Mouse (Mus musculus): ENCODE measurements around the gene Zfp324. TPM values are rescaled to one million over a fixed set of nuclear protein-coding genes. Genes with fewer than 3 reads are reported as not detected.
A peak's percentile ranks its signal among the peaks of the same experiment; 100 is the strongest.

Zfp324 gene
- polyA plus RNA-seq, 1 experiment from 2014 or later, result 13.6 TPM

DNA sequence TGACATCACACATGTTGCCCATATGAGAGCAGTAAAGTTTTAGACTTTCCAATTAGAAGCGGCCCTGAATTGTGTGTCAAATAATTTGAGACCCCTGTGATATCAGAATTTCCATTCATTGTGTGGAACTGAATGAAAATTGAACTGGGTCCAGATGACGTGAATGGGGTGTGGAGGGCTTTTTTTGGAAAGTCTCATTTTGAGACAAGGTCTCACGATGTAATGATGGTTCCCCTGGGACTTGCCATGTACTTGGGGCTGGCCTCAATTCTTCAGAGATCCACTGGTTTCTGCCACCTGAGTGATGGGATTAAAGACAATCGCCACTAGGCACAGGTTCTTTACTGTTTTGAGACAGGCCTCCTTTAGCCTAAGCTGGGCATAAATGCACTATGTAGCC lies 25.0 kb upstream of the Zfp324 start:
- 75% methylated on average over 4 of the region's 4 CpGs for WGBS
- Histone ChIP-seq H3K27me3 (no peaks in the 10 kb centered on the region), H3K4me1 (no peaks in the 10 kb centered on the region), H3K4me3 (no peak overlapping the region), H3K9me3 (no peaks in the 10 kb centered on the region), H3K27ac (no peak overlapping the region), H3K36me3 (no peaks in the 10 kb centered on the region), H3K4me2 (replicated peaks) (no peak overlapping the region), H3K9ac (no peak overlapping the region)
- ATAC-seq (ENCODE audit: low FRiP score, low read depth), result no peak

DNA sequence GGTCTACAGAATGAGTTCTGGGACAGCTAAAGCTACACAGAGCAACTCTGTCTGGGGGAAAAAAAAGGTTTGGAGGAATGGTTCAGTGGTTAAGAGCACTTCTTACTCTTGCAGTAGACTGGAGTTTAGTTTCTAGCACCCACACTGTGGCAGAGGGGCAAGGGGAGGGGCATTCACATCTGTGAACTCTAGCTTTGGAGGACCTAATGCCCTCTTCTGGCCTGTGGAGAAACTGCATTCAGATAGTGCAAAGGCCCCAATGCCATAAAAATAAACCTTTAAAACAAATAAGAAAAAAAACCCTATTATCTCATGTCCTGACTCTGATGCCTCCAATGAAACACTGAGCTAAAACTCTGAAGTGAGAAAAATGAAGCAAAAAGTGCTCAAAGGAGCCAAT lies 22.1 kb upstream of the Zfp324 start:
- Histone ChIP-seq H3K9ac (no peak overlapping the region), H3K27ac (no peak overlapping the region), H3K27me3 (no peaks in the 10 kb centered on the region), H3K4me1 (no peaks in the 10 kb centered on the region), H3K9me3 (no peaks in the 10 kb centered on the region), H3K36me3 (no peaks in the 10 kb centered on the region), H3K4me3 (no peak overlapping the region), H3K4me2 (replicated peaks) (no peak overlapping the region)
- no peak for ATAC-seq (ENCODE audit: low FRiP score, low read depth)

DNA sequence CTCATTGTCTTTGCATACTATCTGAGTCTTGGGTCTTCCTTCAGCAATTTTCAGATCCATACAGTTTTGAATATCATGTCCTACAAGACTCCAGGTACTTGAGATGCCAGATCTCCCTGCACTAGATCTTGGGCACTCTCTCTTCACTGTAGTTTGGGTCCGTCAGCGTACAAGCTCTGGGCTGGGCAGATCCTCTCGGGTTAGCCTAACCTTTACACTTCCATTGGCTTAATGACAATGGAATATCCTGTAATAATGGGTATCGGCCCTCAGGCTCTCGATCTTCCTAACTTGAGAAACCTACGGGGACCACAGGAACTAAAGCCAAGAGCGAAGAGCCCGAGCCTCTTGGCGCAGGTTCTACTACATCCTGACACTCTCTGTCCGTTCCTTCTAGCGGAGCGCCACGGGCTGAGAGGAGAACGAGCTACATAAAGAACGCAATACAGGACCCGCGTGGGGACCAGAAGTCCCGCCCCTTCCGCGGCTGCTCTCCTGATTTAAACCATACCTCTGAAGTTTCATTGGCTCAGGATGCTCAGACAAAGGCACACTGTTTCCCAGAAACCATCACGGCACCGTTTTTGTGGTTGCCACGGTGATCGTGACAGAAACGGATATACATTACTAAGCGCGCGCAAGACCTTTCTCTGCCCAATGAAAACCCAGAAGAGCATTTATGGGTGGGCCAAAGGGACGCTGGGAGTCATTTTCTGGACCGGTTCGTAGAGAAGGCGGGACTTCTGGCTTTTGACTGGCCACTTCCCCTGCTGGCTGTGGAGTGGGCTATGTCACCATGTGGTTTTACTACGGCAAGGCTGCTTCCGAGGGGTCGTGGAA lies 16.4 kb upstream of the Zfp324 start:
- H3K9ac ChIP-seq, result peak overlapping the region; percentile 70
- no peaks in the 10 kb centered on the region for H3K9me3 ChIP-seq
- WGBS, result 7% methylated on average over 35 of the region's 35 CpGs
- H3K36me3 ChIP-seq, result no peaks in the 10 kb centered on the region
- no peaks in the 10 kb centered on the region for H3K27me3 ChIP-seq
- H3K4me1 ChIP-seq, result peaks cover 13% of the 10 kb centered on the region
- ATAC-seq (ENCODE audit: low FRiP score, low read depth), result peak; percentile 97
- peak overlapping the region; percentile 86 for H3K27ac ChIP-seq
- H3K4me2 ChIP-seq (replicated peaks), result peak overlapping the region; percentile 75
- peak overlapping the region; percentile 52 for H3K4me3 ChIP-seq

DNA sequence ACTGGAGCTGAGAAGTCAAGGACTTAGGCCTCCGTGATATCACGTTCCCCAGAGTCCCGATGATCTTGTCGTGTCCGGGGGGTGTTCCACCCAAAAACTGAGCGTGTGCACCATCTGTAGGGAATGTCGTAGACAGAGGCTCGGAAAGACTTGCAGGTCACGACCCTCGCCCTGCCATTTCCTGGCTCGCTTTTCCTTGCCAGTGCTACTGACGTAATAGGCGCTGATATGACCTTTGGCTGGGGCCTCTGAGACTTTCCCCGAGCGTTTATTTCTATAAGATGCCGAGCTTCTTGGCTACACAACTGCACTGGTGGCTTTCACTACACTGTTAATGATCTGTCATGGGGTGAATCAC lies 15.8 kb upstream of the Zfp324 start:
- Histone ChIP-seq H3K27ac (peak overlapping the region; percentile 72; the same call in 1 of the 2 replicates), H3K4me3 (peak overlapping the region; percentile 52), H3K27me3 (no peaks in the 10 kb centered on the region), H3K4me2 (replicated peaks) (peak overlapping the region; percentile 75), H3K36me3 (no peaks in the 10 kb centered on the region), H3K9me3 (no peaks in the 10 kb centered on the region), H3K9ac (peak overlapping the region; percentile 68), H3K4me1 (peaks cover 13% of the 10 kb centered on the region)
- 5% methylated on average over 16 of the region's 16 CpGs for WGBS
- ATAC-seq (ENCODE audit: low FRiP score, low read depth), result no peak

DNA sequence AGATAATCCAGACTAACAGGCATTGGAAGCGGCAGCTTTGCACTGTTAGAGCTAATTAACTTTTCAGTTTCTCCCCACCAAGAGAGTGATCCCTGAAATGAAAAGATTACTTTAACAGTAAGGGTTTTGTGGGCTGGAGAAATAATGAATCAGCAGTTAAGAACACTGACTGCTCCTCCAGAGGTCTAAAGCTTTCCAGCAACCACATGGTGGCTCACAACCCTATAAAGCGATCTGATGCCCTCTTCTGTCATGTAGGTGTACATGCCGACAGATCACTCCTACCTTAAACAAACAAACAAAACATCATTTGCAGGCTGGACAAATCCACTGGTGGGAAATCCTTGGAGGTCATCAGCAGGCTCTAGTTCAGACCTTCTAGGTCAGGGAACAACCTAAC lies 10.7 kb upstream of the Zfp324 start:
- Histone ChIP-seq H3K4me3 (no peak overlapping the region), H3K36me3 (no peaks in the 10 kb centered on the region), H3K4me2 (replicated peaks) (no peak overlapping the region), H3K27me3 (no peaks in the 10 kb centered on the region), H3K9me3 (no peaks in the 10 kb centered on the region), H3K27ac (no peak overlapping the region), H3K9ac (no peak overlapping the region), H3K4me1 (peaks cover 7% of the 10 kb centered on the region)
- 44% methylated on average over 3 of the region's 3 CpGs for WGBS
- ATAC-seq (ENCODE audit: low FRiP score, low read depth), result no peak

DNA sequence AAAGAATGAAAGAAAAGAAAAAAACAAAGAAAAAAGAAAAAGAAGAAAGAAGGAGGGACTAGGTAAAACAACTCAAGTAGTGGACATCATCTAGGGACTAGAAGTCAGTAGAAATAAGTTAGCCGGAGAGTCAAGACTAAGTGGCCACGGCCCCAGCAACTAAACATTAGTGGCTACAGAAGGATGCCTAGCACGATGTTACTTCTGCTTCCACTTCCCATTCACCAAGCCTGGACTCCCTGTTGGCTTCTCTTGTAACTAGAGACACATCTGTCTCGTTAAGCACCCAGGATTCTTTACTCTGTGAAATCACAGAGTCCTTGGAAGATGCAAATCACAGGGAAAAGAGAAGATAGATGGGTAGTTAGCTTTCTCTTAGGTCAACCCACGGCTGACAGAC lies 8.1 kb upstream of the Zfp324 start:
- no peak for ATAC-seq (ENCODE audit: low FRiP score, low read depth)
- Histone ChIP-seq H3K27ac (no peak overlapping the region), H3K27me3 (no peaks in the 10 kb centered on the region)

DNA sequence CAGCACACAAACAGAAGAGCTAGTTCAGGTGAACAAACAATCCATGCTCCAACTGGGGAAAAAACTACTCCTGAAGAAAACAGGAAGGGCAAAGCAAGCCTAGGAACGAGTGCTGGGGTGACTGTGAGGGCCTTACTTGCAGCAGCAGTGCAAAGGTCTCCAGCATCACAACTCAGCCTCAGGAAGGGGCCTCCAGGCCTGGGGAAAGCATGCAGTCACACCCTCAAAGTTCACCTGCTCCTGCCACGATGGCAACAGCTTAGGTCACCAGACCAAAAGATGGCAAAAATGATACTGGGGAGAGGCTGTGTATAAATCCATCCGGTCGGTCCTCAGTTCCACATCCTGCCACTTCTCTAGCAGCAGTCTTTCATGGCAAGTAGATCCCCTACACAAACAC lies 6.7 kb upstream of the Zfp324 start:
- WGBS, result 70% methylated on average over 4 of the region's 4 CpGs
- H3K27ac ChIP-seq, result no peak overlapping the region
- no peaks in the 10 kb centered on the region for H3K36me3 ChIP-seq
- no peaks in the 10 kb centered on the region for H3K27me3 ChIP-seq
- no peak for ATAC-seq (ENCODE audit: low FRiP score, low read depth)
- H3K9ac ChIP-seq, result no peak overlapping the region
- no peaks in the 10 kb centered on the region for H3K9me3 ChIP-seq
- no peak overlapping the region for H3K4me2 ChIP-seq (replicated peaks)
- peaks cover 7% of the 10 kb centered on the region; the same call in 1 of the 2 replicates for H3K4me1 ChIP-seq
- no peak overlapping the region for H3K4me3 ChIP-seq

More for the DNA sequence above, 8.1 kb upstream of the Zfp324 start:
- Histone ChIP-seq H3K4me2 (replicated peaks) (no peak overlapping the region), H3K9ac (no peak overlapping the region), H3K4me1 (peaks cover 7% of the 10 kb centered on the region; the same call in 1 of the 2 replicates), H3K4me3 (no peak overlapping the region), H3K9me3 (no peaks in the 10 kb centered on the region), H3K36me3 (no peaks in the 10 kb centered on the region)
- 69% methylated on average over 5 of the region's 5 CpGs for WGBS

DNA sequence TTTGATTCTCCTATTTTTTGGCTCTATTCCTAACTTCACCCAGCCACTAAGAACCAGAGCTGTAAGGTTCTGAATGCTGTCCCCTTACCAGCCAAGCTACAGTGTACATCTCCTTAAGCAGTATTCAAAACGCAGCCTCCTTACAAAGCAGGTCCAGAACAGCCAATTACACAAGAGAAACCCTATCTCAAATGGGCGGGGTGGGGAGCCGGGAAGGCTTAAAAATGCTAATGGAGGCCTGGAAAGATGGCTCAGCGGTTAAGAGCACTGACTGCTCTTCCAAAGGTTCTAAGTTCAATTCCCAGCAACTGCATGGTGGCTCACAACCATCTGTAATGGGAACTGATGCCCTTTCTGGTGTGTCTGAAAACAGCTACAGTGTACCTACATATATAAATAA lies 5.9 kb upstream of the Zfp324 start:
- H3K4me3 ChIP-seq, result no peak overlapping the region
- no peak overlapping the region for H3K4me2 ChIP-seq (replicated peaks)
- no peaks in the 10 kb centered on the region for H3K36me3 ChIP-seq
- no peaks in the 10 kb centered on the region for H3K27me3 ChIP-seq
- H3K27ac ChIP-seq, result no peak overlapping the region
- H3K9ac ChIP-seq, result no peak overlapping the region
- H3K9me3 ChIP-seq, result no peaks in the 10 kb centered on the region
- peaks cover 7% of the 10 kb centered on the region for H3K4me1 ChIP-seq
- WGBS, result 20% methylated on average over 4 of the region's 4 CpGs
- ATAC-seq (ENCODE audit: low FRiP score, low read depth), result no peak

DNA sequence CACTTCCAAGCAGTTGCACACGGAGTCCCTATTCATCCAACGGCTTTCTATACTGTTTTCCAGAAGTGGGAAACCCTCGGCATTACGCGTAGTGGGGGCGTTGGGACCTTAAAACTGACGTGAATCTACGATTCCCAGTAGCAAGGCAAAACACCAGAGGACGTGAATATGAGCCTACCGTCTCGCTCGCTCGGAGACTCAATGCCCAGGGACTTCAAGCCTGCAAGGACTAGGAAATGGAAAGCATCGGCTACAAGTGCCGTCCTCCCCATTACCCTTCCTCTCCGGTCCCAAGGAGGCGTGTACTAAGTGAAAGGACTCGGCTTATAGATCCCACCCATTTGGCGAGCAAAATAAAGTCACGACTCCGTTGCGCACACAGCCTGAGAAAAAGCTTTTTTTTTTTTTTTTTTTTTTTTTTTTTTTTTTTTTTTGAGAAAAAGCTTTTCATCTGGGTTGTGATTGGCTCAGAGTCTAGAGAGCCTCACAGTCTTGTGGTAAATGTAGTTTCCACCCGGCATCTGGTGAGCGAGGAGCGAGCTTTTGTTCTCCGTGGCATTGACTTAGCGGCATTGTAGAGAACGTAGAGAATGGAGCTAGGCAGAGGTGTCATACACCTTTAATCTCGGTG lies 4.0 kb upstream of the Zfp324 start:
- Histone ChIP-seq H3K4me1 (peaks cover 14% of the 10 kb centered on the region), H3K4me2 (replicated peaks) (peak overlapping the region; percentile 68), H3K9ac (peak overlapping the region; percentile 73), H3K27me3 (no peaks in the 10 kb centered on the region), H3K27ac (peak overlapping the region; percentile 92), H3K4me3 (peak overlapping the region; percentile 56), H3K9me3 (no peaks in the 10 kb centered on the region), H3K36me3 (no peaks in the 10 kb centered on the region)
- WGBS, result 2% methylated on average over 29 of the region's 29 CpGs
- ATAC-seq (ENCODE audit: low FRiP score, low read depth), result peak; percentile 82

DNA sequence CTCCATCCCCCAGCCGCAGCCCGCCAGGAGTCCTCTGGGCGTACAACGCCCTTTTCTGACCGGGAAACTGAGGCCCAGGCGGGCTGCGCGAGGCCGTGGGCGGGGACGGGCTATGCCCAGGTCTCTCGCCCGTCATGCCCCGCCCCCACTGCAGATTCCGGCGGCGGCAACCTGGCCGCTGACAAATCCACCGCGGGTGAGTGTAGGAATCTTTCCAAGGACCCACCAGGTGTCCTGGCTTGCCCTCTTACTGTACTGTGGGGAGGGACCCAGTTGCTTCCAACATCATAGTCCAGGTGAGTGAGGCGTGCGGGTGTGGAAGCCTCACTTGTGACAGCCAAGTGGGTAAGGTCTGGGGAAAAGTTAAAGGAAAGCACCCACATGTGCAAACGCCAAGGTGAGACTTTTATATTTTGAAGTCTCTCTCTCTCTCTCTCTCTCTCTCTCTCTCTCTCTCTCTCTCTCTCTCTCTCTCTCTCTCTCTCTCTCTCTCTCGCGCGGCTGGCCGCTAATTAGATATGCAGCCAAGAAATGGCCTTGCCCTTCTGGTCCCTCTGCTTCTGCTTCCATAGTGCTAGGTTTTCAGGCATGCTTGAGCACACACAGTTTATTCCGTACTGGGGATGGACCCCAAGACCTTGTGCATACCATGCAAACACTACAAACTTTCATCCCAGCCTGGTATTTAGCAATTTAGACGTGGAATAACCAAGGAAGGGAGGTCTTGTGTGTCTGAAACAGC lies 637 bp downstream of the Zfp324 start:
- Histone ChIP-seq H3K4me3 (peak overlapping the region; percentile 86), H3K27me3 (no peaks in the 10 kb centered on the region), H3K9ac (peak overlapping the region; percentile 84), H3K4me2 (replicated peaks) (peak overlapping the region; percentile 87), H3K27ac (peak overlapping the region; percentile 89), H3K9me3 (no peaks in the 10 kb centered on the region), H3K36me3 (peaks cover 27% of the 10 kb centered on the region), H3K4me1 (peaks cover 17% of the 10 kb centered on the region)
- under 1% methylated on average over 29 of the region's 29 CpGs for WGBS
- peak; percentile 62 for ATAC-seq (ENCODE audit: low FRiP score, low read depth)

DNA sequence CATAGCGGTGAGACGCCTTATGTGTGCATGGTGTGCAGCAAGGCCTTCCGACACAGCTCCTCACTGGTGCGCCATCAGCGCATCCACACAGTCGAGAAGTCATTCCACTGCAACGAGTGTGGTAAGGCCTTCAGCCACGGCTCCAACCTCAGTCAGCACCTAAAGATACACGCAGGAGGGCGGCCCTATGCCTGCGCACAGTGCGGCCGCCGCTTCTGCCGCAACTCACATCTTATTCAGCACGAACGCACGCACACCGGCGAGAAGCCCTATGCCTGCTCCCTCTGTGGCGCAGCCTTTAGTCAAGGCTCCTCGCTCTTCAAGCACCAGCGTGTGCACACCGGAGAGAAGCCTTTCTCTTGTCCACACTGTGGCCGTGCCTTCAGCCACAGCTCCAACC lies 5.3 kb downstream of the Zfp324 start:
- H3K4me3 ChIP-seq, result no peak overlapping the region
- peaks cover 11% of the 10 kb centered on the region for H3K4me1 ChIP-seq
- H3K9me3 ChIP-seq, result no peaks in the 10 kb centered on the region
- no peak overlapping the region for H3K27ac ChIP-seq
- no peak for ATAC-seq (ENCODE audit: low FRiP score, low read depth)
- H3K27me3 ChIP-seq, result no peaks in the 10 kb centered on the region
- WGBS, result 96% methylated on average over 25 of the region's 25 CpGs
- H3K36me3 ChIP-seq, result peaks cover 42% of the 10 kb centered on the region
- no peak overlapping the region for H3K9ac ChIP-seq
- no peak overlapping the region for H3K4me2 ChIP-seq (replicated peaks)

DNA sequence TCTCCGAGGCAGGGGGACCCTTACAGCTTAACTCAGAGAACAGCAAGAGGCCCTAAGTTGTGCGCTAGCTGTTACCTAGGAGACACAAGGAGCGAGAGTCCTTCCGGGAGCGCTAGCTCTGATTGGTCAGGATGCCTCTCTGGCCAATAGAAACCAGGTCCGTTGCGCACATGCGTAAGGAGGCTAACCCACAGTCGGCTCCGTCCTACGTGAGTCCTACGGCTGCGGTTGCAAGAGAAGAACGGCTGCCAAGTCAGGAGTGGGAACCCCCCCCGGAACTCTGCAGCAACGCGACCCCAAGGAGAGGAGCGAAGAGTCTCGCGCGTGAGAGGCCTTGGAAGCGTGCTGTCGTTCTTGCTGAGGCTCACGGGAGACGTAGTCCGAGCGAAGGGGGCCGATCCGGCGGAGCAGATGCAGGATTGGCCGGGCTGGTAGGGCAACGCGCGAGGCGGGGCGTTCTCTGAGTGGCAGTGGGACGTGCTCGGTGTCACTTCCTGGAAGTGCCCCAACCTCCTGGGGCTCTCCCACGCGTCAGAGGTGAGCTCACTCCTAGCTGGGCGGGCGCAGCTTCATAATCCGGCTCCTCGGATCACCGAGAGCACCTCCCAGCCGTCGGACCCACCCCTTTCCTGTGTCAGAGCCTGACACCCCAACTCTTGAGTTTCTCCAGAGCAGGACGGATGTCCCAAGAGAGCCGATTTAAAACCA lies 12.2 kb downstream of the Zfp324 start, which contains the start of gene Zfp446:
Gene Zfp446 (plus strand): TSS at position 167 of the 708 bp plus-strand sequence.
- under 1% methylated on average over 48 of the region's 49 CpGs for WGBS
- no peaks in the 10 kb centered on the region for H3K27me3 ChIP-seq
- peaks cover 12% of the 10 kb centered on the region for H3K36me3 ChIP-seq
- H3K4me1 ChIP-seq, result peaks cover 14% of the 10 kb centered on the region
- ATAC-seq (ENCODE audit: low FRiP score, low read depth), result peak; percentile 99
- peak within 1 kb of the TSS; percentile 69 for H3K9ac ChIP-seq
- peak within 1 kb of the TSS; percentile 93 for H3K27ac ChIP-seq
- peak within 1 kb of the TSS; percentile 79 for H3K4me2 ChIP-seq (replicated peaks)
- H3K4me3 ChIP-seq, result peak within 1 kb of the TSS; percentile 61
- H3K9me3 ChIP-seq, result no peaks in the 10 kb centered on the region
